In genomic region chr6:122344386-122345116, GRCm38 (mm10) we compare ENCODE assay signal across 17 mouse cellular contexts. TPM values are rescaled to one million over a fixed set of nuclear protein-coding genes. Genes with fewer than 3 reads are reported as not detected.
DNase-seq lines count a peak whose midpoint lies in the region; ATAC-seq and TF ChIP-seq lines count a peak whose summit lies in the region.
"Had no signal": no experiment of that assay in that cellular context is flagged by ENCODE, and none has a peak within 500 bp of the region (broad histone marks: within the 10 kb centered on the region; RNA-seq: fewer than 3 reads in every experiment).

No protein-coding gene starts in this region.

- H3K27ac ChIP-seq in heart, embryonic 13.5 days (replicated peaks) = peak overlapping the region; percentile 58; the same call in 1 of the 2 replicates
- peak overlapping the region; percentile 85 for H3K27ac ChIP-seq in MEL (ENCODE audit: control insufficient read depth, low read depth, low read length)
- H3K27ac ChIP-seq: embryonic facial prominence, embryonic 13.5 days; gastrocnemius, adult 2 months had no signal

- no peak for TF ChIP-seq CTCF in MEL (IDR thresholded peaks at IDR 0.05 in 2 of 3, conservative IDR thresholded peaks at IDR 0.05 in 1 of 3; ENCODE audit: control insufficient read depth in 1 of 3, insufficient read depth in 1 of 3, low read depth in 2 of 3, low read length in 3 of 3, poor library complexity in 1 of 3, severe bottlenecking in 1 of 3)
- no peak for TF ChIP-seq CTCF in lung, adult 2 months (IDR thresholded peaks at IDR 0.05; ENCODE audit: insufficient read depth, low read length)

- 51% methylated on average over 9 of the region's 9 CpGs for WGBS in heart, embryonic 13.5 days
- 48% methylated on average over 9 of the region's 9 CpGs for WGBS in lung, adult 2 months

- H3K9me3 ChIP-seq in heart, embryonic 13.5 days = no peaks in the 10 kb centered on the region
- no peaks in the 10 kb centered on the region for H3K9me3 ChIP-seq in megakaryocyte, embryonic 14.5 days
- no peaks in the 10 kb centered on the region for H3K9me3 ChIP-seq in MEL (replicated peaks; ENCODE audit: insufficient read depth, low read length)
- H3K9me3 ChIP-seq: embryonic facial prominence, embryonic 13.5 days had no signal

- no peak for TF ChIP-seq EP300 in MEL (IDR thresholded peaks at IDR 0.05; ENCODE audit: low read depth in 1 of 2, low read length in 2 of 2)

- no peak overlapping the region for H3ac ChIP-seq in myocyte (ENCODE audit: control insufficient read depth, insufficient read length)

- H3K4me3 ChIP-seq in heart, embryonic 13.5 days = no peak overlapping the region
- peak overlapping the region; percentile 71 for H3K4me3 ChIP-seq in megakaryocyte, embryonic 14.5 days (replicated peaks)
- H3K4me3 ChIP-seq in MEL (ENCODE audit: control insufficient read depth in 1 of 2, insufficient read depth in 1 of 2, low read depth in 2 of 2, low read length in 2 of 2) = no peak overlapping the region
- H3K4me3 ChIP-seq in myocyte = no peak overlapping the region
- no peak overlapping the region for H3K4me3 ChIP-seq in lung, adult 2 months (replicated peaks; ENCODE audit: extremely low read depth, low read depth, low read length)
- H3K4me3 ChIP-seq: embryonic facial prominence, embryonic 13.5 days; gastrocnemius, adult 2 months had no signal

- ATAC-seq in heart, embryonic 13.5 days (ENCODE audit: extremely low read depth, insufficient number of reproducible peaks, low FRiP score, low TSS enrichment) = no peak
- ATAC-seq in megakaryocyte, adult 5-6 weeks (ENCODE audit: poor library complexity, severe bottlenecking) = no peak
- ATAC-seq: activated CD4-positive, CD25-positive, alpha-beta regulatory T cell, adult 4 months; CD4-positive, CD25-positive, alpha-beta regulatory T cell, adult 4 months; forebrain, embryonic 14.5 days; hindbrain, embryonic 16.5 days had no signal

- TF ChIP-seq POLR2A in MEL (IDR thresholded peaks at IDR 0.05; ENCODE audit: control insufficient read depth in 1 of 2, insufficient read depth in 1 of 2, low read depth in 1 of 2, low read length in 2 of 2, poor library complexity in 1 of 2) (no peak), myocyte (IDR thresholded peaks at IDR 0.05; ENCODE audit: insufficient read length, low read depth) (no peak)
- TF ChIP-seq POLR2A in lung, adult 2 months (IDR thresholded peaks at IDR 0.05; ENCODE audit: borderline replicate concordance, extremely low read depth, low read depth, low read length) = no peak

- H3K79me2 ChIP-seq in MEL (ENCODE audit: control insufficient read depth, insufficient read depth, low read length, poor library complexity) = no peaks in the 10 kb centered on the region; the same call in 1 of the 2 replicates
- H3K79me2 ChIP-seq in myocyte (ENCODE audit: control insufficient read depth, insufficient read depth) = no peaks in the 10 kb centered on the region

- no peak overlapping the region for H3K4me2 ChIP-seq in heart, embryonic 13.5 days
- H3K4me2 ChIP-seq in myocyte (ENCODE audit: low read depth) = peak overlapping the region; percentile 24
- H3K4me2 ChIP-seq: embryonic facial prominence, embryonic 13.5 days had no signal

- no peaks in the 10 kb centered on the region for H3K36me3 ChIP-seq in heart, embryonic 13.5 days
- no peaks in the 10 kb centered on the region for H3K36me3 ChIP-seq in megakaryocyte, embryonic 14.5 days (replicated peaks; ENCODE audit: low read length)
- H3K36me3 ChIP-seq in MEL (ENCODE audit: control insufficient read depth in 1 of 2, insufficient read depth in 2 of 2, low read length in 2 of 2) (peaks cover 0 to 32% of the 10 kb centered on the region in 2 experiments; a peak in 2 of 4 replicates), myocyte (ENCODE audit: control insufficient read depth, insufficient read depth) (no peaks in the 10 kb centered on the region)
- H3K36me3 ChIP-seq: embryonic facial prominence, embryonic 13.5 days had no signal

- TF ChIP-seq RAD21 in MEL (IDR thresholded peaks at IDR 0.05; ENCODE audit: low read depth, low read length) = no peak

- no peaks in the 10 kb centered on the region for H3K27me3 ChIP-seq in heart, embryonic 13.5 days (replicated peaks)
- H3K27me3 ChIP-seq in megakaryocyte, embryonic 14.5 days (replicated peaks) = no peaks in the 10 kb centered on the region
- H3K27me3 ChIP-seq in MEL (ENCODE audit: control insufficient read depth in 1 of 2, insufficient read depth in 2 of 2, low read length in 2 of 2) (no peaks in the 10 kb centered on the region), myocyte (ENCODE audit: control insufficient read depth, insufficient read depth, insufficient read length) (no peaks in the 10 kb centered on the region)
- H3K27me3 ChIP-seq: embryonic facial prominence, embryonic 13.5 days had no signal

- H3K9ac ChIP-seq in heart, embryonic 13.5 days = no peak overlapping the region
- H3K9ac ChIP-seq in MEL (ENCODE audit: control insufficient read depth, low read depth, low read length, poor library complexity, severe bottlenecking) = peak overlapping the region; percentile 23; the same call in 1 of the 2 replicates
- H3K9ac ChIP-seq: embryonic facial prominence, embryonic 13.5 days had no signal

- H3K4me1 ChIP-seq in heart, embryonic 13.5 days = peaks cover 36% of the 10 kb centered on the region
- peaks cover 39% of the 10 kb centered on the region for H3K4me1 ChIP-seq in megakaryocyte, embryonic 14.5 days
- H3K4me1 ChIP-seq in MEL (ENCODE audit: control insufficient read depth in 1 of 2, insufficient read depth in 2 of 2, low read length in 2 of 2) = peaks cover 18 to 23% of the 10 kb centered on the region in 2 experiments
- peaks cover 3% of the 10 kb centered on the region; the same call in 1 of the 2 replicates for H3K4me1 ChIP-seq in lung, adult 2 months (ENCODE audit: control insufficient read depth, insufficient read depth, low read length)

- DNase-seq in heart, adult 9 months (ENCODE audit: low spot score in 2 of 2) = no peak
- peak; percentile 33 for DNase-seq in MEL (ENCODE audit: low read depth, low spot score)
- DNase-seq in lung, adult 2 months = no peak
- DNase-seq in cerebellum, adult 11-12 months = no peak
- DNase-seq: cerebellum, adult 9-11 months; gastrocnemius, adult 2 months; lung, postnatal 10 days; thymus, postnatal 14 days had no signal

TF ChIP-seq in MEL, 35 proteins besides CTCF, POLR2A, EP300 and RAD21 (continues in another document):
- TF ChIP-seq POLR2AphosphoS2 (IDR thresholded peaks at IDR 0.05; ENCODE audit: low read length) = no peak
- no peak for TF ChIP-seq MEF2A (IDR thresholded peaks at IDR 0.05; ENCODE audit: extremely low read depth, insufficient replicate concordance, low read depth, low read length, poor library complexity, severe bottlenecking)
- no peak for TF ChIP-seq BHLHE40 (IDR thresholded peaks at IDR 0.05; ENCODE audit: borderline replicate concordance, low read depth, low read length)
- no peak for TF ChIP-seq RCOR1 (IDR thresholded peaks at IDR 0.05; ENCODE audit: low read depth, low read length)
- no peak for TF ChIP-seq POLR2AphosphoS5 (IDR thresholded peaks at IDR 0.05; ENCODE audit: borderline replicate concordance, low read depth, low read length)
- TF ChIP-seq TAL1 (IDR thresholded peaks at IDR 0.05; ENCODE audit: low read length) = no peak
- no peak for TF ChIP-seq E2F4 (IDR thresholded peaks at IDR 0.05; ENCODE audit: borderline replicate concordance, low read depth, low read length)
- no peak for TF ChIP-seq ZMIZ1 (IDR thresholded peaks at IDR 0.05; ENCODE audit: low read depth, low read length)
- TF ChIP-seq CHD2 (IDR thresholded peaks at IDR 0.05; ENCODE audit: low read length) = no peak
- no peak for TF ChIP-seq UBTF (IDR thresholded peaks at IDR 0.05; ENCODE audit: borderline replicate concordance, insufficient read depth, low read depth, low read length)

TF ChIP-seq in myocyte, 11 proteins besides CTCF, POLR2A, EP300 and RAD21:
- TF ChIP-seq POLR2AphosphoS2 (IDR thresholded peaks at IDR 0.05; ENCODE audit: insufficient read length, low read depth) = no peak
- TF ChIP-seq TCF3 (IDR thresholded peaks at IDR 0.05; ENCODE audit: insufficient read length, low read depth) = no peak
- no peak for TF ChIP-seq MYOD1 (IDR thresholded peaks at IDR 0.05; ENCODE audit: control insufficient read depth in 1 of 3, insufficient read length in 2 of 3, low read depth in 2 of 3)
- no peak for TF ChIP-seq MYOG (IDR thresholded peaks at IDR 0.05; ENCODE audit: control insufficient read depth in 1 of 3, insufficient read depth in 1 of 3, insufficient read length in 2 of 3, low read depth in 2 of 3)
- TF ChIP-seq SRF (IDR thresholded peaks at IDR 0.05; ENCODE audit: control insufficient read depth, insufficient read length, low read depth) = no peak
- TF ChIP-seq CEBPB (IDR thresholded peaks at IDR 0.05; ENCODE audit: insufficient read depth, poor library complexity, severe bottlenecking) = no peak
- TF ChIP-seq E2F4 (IDR thresholded peaks at IDR 0.05; ENCODE audit: insufficient read depth) = no peak
- TF ChIP-seq USF1 (IDR thresholded peaks at IDR 0.05; ENCODE audit: low read depth) = no peak

RNA-seq across cellular contexts. Expression of gene Phc1, which starts 4.2 kb away (rescaled TPM):
- polyA plus RNA-seq in heart, embryonic 13.5 days (2015; fragmentation: Nextera tagmentation; extraction: Ambion mirVana) = 9.7 and 12.1 TPM in 2 replicates
- polyA plus RNA-seq in megakaryocyte, embryonic 14.5 days (2012; ENCODE audit: insufficient read depth, low replicate concordance) = 2.8 and 35.8 TPM in 2 replicates
- total RNA-seq in megakaryocyte, adult 5-6 weeks (2015) = 5.0 and 13.3 TPM in 2 replicates
- total RNA-seq in megakaryocyte, adult 5-6 weeks (2017) = 3.3 and 3.6 TPM in 2 replicates
- total RNA-seq in MEL (2012; rRNA removed) = 4.6 and 7.6 TPM in 2 replicates
- polyA plus RNA-seq in MEL (2012; ENCODE audit: insufficient read depth in 1 of 2, insufficient read length in 2 of 2, low read depth in 1 of 2, low replicate concordance in 2 of 2, missing spikeins in 1 of 2) (10 to 100 TPM in 1 of 2 experiments, not detected in 1; 35.9 TPM), myocyte (2012; fragmentation: generic; extraction: Trizol) (15.5 TPM)
- polyA plus RNA-seq in lung, adult 2 months (2012; rRNA removed) = 37.6 and 45.1 TPM in 2 replicates

RNA-seq across cellular contexts. Expression of gene M6pr, which starts 36.0 kb away (rescaled TPM):
- 71.1 and 76.3 TPM in 2 replicates for polyA plus RNA-seq in heart, embryonic 13.5 days (2015; fragmentation: Nextera tagmentation; extraction: Ambion mirVana)
- polyA plus RNA-seq in megakaryocyte, embryonic 14.5 days (2012; ENCODE audit: insufficient read depth, low replicate concordance) = 3.6 and 13.0 TPM in 2 replicates
- total RNA-seq in megakaryocyte, adult 5-6 weeks (2015) = 158 and 160 TPM in 2 replicates
- total RNA-seq in megakaryocyte, adult 5-6 weeks (2017) = 329 and 358 TPM in 2 replicates
- total RNA-seq in MEL (2012; rRNA removed) = 158 and 186 TPM in 2 replicates
- polyA plus RNA-seq in MEL (2012; ENCODE audit: insufficient read depth in 1 of 2, insufficient read length in 2 of 2, low read depth in 1 of 2, low replicate concordance in 2 of 2, missing spikeins in 1 of 2) (100 to 1,000 TPM in 1 of 2 experiments, not detected in 1; 183 TPM), myocyte (2012; fragmentation: generic; extraction: Trizol) (58.8 TPM)
- polyA plus RNA-seq in lung, adult 2 months (2012; rRNA removed) = 49.8 and 79.0 TPM in 2 replicates
